Mouse (Mus musculus) forebrain, embryonic 13.5 days (tissue): Measurements from ENCODE around the gene Fgf8. TPM values are rescaled to one million over a fixed set of nuclear protein-coding genes. Genes with fewer than 3 reads are reported as not detected.

ENCODE experiments used
- ATAC-seq: fragments of 200-750 bp; cut with Nextera tagmentation; 2 replicates; pipeline ENCODE4 v1.8.0; 2017
- H3K27ac ChIP-seq: fragments of 300-500 bp; sonication (generic); 2 replicates; pipeline ENCODE4 v1.5.1; 2015; ENCODE audit warnings: inconsistent platforms, mild to moderate bottlenecking, moderate library complexity
- H3K27me3 ChIP-seq: fragments of 300-500 bp; sonication (generic); 2 replicates; pipeline ENCODE4 v1.6.1; 2015; ENCODE audit warnings: mild to moderate bottlenecking, inconsistent platforms
- H3K36me3 ChIP-seq: fragments of 300-500 bp; sonication (generic); 2 replicates; pipeline ENCODE4 v1.6.1; 2015; ENCODE audit warnings: mild to moderate bottlenecking, inconsistent platforms; ENCODE audit not compliant: poor library complexity, severe bottlenecking
- H3K4me1 ChIP-seq: fragments of 300-500 bp; sonication (generic); 2 replicates; pipeline ENCODE4 v1.6.1; 2015; ENCODE audit warnings: inconsistent platforms
- H3K4me2 ChIP-seq: fragments of 300-500 bp; sonication (generic); 2 replicates; pipeline ENCODE4 v1.6.1; 2015; ENCODE audit warnings: inconsistent platforms, mild to moderate bottlenecking, moderate library complexity
- H3K4me3 ChIP-seq: fragments of 300-500 bp; sonication (generic); 2 replicates; pipeline ENCODE4 v1.5.1; 2015; ENCODE audit warnings: mild to moderate bottlenecking, inconsistent platforms
- H3K9ac ChIP-seq: fragments of 300-500 bp; sonication (generic); 2 replicates; pipeline ENCODE4 v1.6.1; 2015; ENCODE audit warnings: mild to moderate bottlenecking, inconsistent platforms
- H3K9me3 ChIP-seq: fragments of 300-500 bp; sonication (generic); replicated peaks from 2 replicates; pipeline ENCODE4 v1.6.1; 2016; ENCODE audit warnings: inconsistent platforms
- WGBS: fragments of 180-500 bp; shearing (Covaris S2); methylation state at CpG from one replicate; pipeline ENCODE4 v1.1.7; 2015; 5-methylcytosine and 5-hydroxymethylcytosine counted together
- polyA plus RNA-seq: library from polyadenylated mRNA; unstranded; fragments of >200 nt; fragmentation: Nextera tagmentation; extraction: Ambion mirVana; gene quantifications from 2 replicates; pipeline ENCODE4 v1.2.1, GENCODE M21; 2015

Gene Fgf8
- polyA plus RNA-seq, 1 experiment from 2014 or later = 2.5 TPM

- Histone ChIP-seq H3K4me2 (no peak overlapping the region), H3K4me1 (peaks cover 46% of the 10 kb centered on the region), H3K27me3 (peaks cover 57% of the 10 kb centered on the region), H3K9me3 (no peaks in the 10 kb centered on the region), H3K36me3 (peaks cover 5% of the 10 kb centered on the region), H3K27ac (no peak overlapping the region), H3K4me3 (no peak overlapping the region), H3K9ac (no peak overlapping the region)
- WGBS = 9% methylated on average over 29 of the region's 29 CpGs
- ATAC-seq = 0 out of 2 replicates have a peak, but pooled peaks have one; percentile 8
Measured at GRCm38 (mm10) chr19:45746153-45747020, 3.7 kb upstream of the Fgf8 start.

- no peak overlapping the region for H3K4me3 ChIP-seq
- no peak overlapping the region for H3K9ac ChIP-seq
- H3K4me2 ChIP-seq = peak overlapping the region; percentile 10; the same call in 1 of the 2 replicates
- peaks cover 66% of the 10 kb centered on the region for H3K27me3 ChIP-seq
- 2% methylated on average over 32 of the region's 32 CpGs for WGBS
- H3K27ac ChIP-seq = no peak overlapping the region
- no peaks in the 10 kb centered on the region for H3K9me3 ChIP-seq
- ATAC-seq = no peak
- H3K36me3 ChIP-seq = no peaks in the 10 kb centered on the region
- H3K4me1 ChIP-seq = peaks cover 46% of the 10 kb centered on the region
Measured at GRCm38 (mm10) chr19:45745344-45746152, 2.8 kb upstream of the Fgf8 start.

DNA sequence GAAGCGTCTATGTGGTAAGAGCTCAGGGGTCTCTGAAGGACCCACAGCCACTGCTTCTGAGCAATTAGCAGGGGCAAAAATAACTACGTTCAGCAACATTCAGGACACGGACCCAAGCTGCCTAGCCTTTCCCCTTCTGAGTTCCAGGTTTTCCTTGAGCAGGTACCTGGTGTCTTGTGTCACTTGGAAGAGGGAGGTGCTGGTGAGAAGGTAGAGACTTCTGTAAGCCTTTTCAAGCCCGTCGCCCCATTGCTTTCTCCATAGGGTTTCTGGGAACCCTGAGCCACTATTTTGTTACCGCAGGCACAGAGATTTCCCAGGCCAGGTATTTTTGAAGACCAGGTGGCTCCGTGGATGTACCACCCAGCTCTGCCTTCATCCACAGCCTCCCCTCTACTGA lies 904 bp upstream of the Fgf8 start:
- peaks cover 84% of the 10 kb centered on the region for H3K27me3 ChIP-seq
- no peak for ATAC-seq
- no peak overlapping the region for H3K27ac ChIP-seq
- no peak overlapping the region for H3K9ac ChIP-seq
- 13% methylated on average over 7 of the region's 7 CpGs for WGBS
- H3K36me3 ChIP-seq = no peaks in the 10 kb centered on the region
- 0 out of 2 replicates have a peak overlapping the region, but pooled peaks have one; percentile 70 for H3K4me2 ChIP-seq
- peaks cover 38% of the 10 kb centered on the region for H3K4me1 ChIP-seq
- no peak overlapping the region for H3K4me3 ChIP-seq
- H3K9me3 ChIP-seq = no peaks in the 10 kb centered on the region

DNA sequence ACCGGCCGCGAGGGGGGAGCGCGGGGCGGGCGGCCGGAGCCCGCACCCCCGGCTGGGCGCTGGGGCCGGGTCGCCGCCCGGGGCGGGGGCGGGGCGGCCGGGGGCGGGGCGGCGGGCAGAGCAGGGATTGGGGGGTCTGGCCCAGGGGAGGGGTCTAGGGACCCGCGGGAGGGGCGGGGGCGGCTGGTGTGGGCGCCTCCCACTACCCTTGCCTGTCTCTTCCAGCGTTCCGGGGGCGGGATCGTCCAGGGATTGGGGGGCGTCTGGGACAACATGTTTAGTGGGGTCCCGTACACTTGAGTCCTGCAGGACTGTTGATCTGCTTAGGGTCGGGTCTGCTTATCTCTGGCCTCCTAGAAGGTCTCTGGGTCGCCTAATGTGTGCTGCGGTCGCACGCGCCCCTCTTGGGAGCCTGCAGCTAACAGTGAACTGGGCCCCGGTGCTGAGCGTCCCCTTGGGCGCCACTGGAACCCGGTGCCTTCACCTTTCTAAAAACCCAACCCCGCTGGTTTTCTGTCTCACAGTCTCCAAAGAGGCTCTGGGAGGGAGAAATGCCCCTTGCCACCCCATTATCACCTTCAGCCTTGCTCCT lies 365 bp upstream of the Fgf8 start:
- 2% methylated on average over 17 of the region's 44 CpGs for WGBS
- Histone ChIP-seq H3K36me3 (no peaks in the 10 kb centered on the region), H3K4me2 (peak overlapping the region; percentile 70), H3K4me3 (peak overlapping the region; percentile 42), H3K9ac (no peak overlapping the region), H3K4me1 (peaks cover 33% of the 10 kb centered on the region), H3K27ac (no peak overlapping the region), H3K9me3 (no peaks in the 10 kb centered on the region), H3K27me3 (peaks cover 89% of the 10 kb centered on the region)
- no peak for ATAC-seq

DNA sequence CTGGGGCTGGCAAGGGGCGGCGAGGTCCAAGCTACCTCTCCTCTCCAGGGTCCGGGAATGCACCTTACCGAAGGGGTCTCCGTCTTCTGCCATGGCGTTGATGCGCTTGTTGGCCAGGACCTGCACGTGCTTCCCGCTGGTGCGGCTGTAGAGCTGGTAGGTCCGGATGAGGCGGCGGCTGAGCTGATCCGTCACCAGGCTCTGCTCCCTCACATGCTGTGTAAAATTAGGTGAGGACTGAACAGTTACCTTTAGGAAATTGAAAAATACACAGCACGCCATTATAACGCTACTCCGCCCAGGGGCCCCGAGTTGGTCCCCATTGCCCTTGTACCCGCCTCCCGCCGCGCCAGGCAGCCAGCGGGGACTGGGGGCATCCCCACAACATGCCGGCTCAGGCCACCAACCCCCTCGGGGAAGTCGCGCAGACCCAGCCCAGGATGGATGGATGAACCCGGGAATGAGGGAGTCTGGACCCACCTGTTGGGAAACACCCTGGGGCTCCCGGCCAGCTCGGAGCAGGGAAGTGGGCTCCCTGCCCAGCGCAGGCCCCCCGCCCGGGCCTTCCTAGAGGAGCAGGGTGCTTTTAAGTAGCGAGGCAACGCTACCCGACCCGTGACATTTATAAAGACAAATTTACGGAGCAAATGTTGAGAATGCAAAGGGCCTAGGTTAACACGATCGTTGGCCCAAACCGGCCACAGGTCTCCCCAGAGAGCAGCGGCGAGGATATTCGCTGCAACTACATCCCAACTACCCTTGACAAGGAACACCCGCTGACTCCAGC lies 1.1 kb downstream of the Fgf8 start:
- H3K9me3 ChIP-seq = no peaks in the 10 kb centered on the region
- H3K27me3 ChIP-seq = peaks cover 99% of the 10 kb centered on the region
- no peak for ATAC-seq
- H3K4me1 ChIP-seq = peaks cover 41% of the 10 kb centered on the region
- H3K27ac ChIP-seq = no peak overlapping the region
- no peak overlapping the region for H3K9ac ChIP-seq
- WGBS = 1% methylated on average over 45 of the region's 45 CpGs
- H3K36me3 ChIP-seq = no peaks in the 10 kb centered on the region
- H3K4me2 ChIP-seq = peak overlapping the region; percentile 70
- peak overlapping the region; percentile 42 for H3K4me3 ChIP-seq

GRCm38 (mm10) chr19:45740817-45741216 lies 1.9 kb downstream of the Fgf8 start:
- H3K4me2 ChIP-seq = no peak overlapping the region
- peaks cover 37% of the 10 kb centered on the region for H3K4me1 ChIP-seq
- ATAC-seq = no peak
- H3K9me3 ChIP-seq = no peaks in the 10 kb centered on the region
- no peak overlapping the region for H3K9ac ChIP-seq
- 2% methylated on average over 7 of the region's 7 CpGs for WGBS
- no peak overlapping the region for H3K27ac ChIP-seq
- H3K36me3 ChIP-seq = no peaks in the 10 kb centered on the region
- H3K27me3 ChIP-seq = peaks cover 99% of the 10 kb centered on the region
- H3K4me3 ChIP-seq = no peak overlapping the region

GRCm38 (mm10) chr19:45740233-45740632 lies 2.5 kb downstream of the Fgf8 start:
- WGBS = 3% methylated on average over 13 of the region's 13 CpGs
- no peaks in the 10 kb centered on the region for H3K36me3 ChIP-seq
- H3K4me3 ChIP-seq = no peak overlapping the region
- H3K27ac ChIP-seq = no peak overlapping the region
- no peak for ATAC-seq
- H3K4me2 ChIP-seq = no peak overlapping the region
- peaks cover 35% of the 10 kb centered on the region for H3K4me1 ChIP-seq
- no peaks in the 10 kb centered on the region for H3K9me3 ChIP-seq
- no peak overlapping the region for H3K9ac ChIP-seq
- peaks cover 99% of the 10 kb centered on the region for H3K27me3 ChIP-seq

DNA sequence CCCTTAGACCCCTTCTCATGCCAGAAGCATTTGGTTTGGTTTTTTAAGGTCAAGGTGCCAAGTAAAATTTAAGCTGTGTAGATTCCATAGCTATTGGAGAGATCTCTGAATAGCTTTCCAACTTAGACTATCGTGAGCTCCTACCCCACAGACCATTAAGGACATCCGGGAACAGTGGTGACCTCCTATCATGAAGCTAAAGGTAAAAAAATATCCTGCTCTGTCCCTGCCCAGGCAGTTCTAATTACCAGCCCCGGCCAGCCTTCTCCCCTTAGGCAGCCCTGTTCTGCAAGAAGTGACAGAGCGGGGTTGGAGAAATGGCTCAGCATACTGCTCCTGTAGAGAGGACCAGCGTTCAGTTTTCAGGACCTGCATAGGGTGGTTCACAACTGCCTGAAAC lies 4.2 kb downstream of the Fgf8 start:
- no peak overlapping the region for H3K27ac ChIP-seq
- 55% methylated on average over 5 of the region's 5 CpGs for WGBS
- no peak overlapping the region for H3K9ac ChIP-seq
- no peaks in the 10 kb centered on the region for H3K36me3 ChIP-seq
- ATAC-seq = no peak
- H3K9me3 ChIP-seq = no peaks in the 10 kb centered on the region
- peaks cover 99% of the 10 kb centered on the region for H3K27me3 ChIP-seq
- no peak overlapping the region for H3K4me3 ChIP-seq
- H3K4me1 ChIP-seq = peaks cover 35% of the 10 kb centered on the region
- H3K4me2 ChIP-seq = no peak overlapping the region

DNA sequence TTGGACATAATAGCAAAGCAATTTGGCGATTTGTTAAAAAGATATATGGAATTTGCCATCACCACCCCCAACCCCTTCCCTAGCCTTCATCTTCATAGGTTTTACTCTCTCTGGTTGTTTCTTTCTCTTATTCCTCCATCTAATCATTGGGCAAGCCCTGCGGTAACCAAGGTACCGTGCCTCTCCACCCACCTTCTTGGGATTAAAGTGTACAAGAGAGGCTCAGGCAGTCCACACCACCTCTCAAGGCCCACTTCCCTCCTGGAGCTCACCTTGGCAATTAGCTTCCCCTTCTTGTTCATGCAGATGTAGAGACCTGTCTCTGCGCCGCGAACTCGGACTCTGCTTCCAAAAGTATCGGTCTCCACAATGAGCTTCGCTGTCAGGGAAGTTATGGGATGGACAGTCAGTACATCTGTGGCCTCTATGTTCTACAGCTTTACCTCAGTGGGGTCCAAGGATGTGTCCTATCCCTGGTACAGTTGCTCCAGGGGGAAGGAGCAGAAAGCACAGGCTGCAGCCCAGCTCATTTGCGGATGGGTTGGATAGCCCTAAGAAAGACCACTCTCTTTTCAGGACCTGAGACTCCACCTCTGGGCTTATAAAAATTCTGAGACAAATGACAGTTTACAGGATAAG lies 4.8 kb downstream of the Fgf8 start:
- no peak overlapping the region for H3K4me2 ChIP-seq
- peaks cover 30% of the 10 kb centered on the region for H3K4me1 ChIP-seq
- peaks cover 99% of the 10 kb centered on the region for H3K27me3 ChIP-seq
- H3K36me3 ChIP-seq = no peaks in the 10 kb centered on the region
- H3K9ac ChIP-seq = no peak overlapping the region
- WGBS = 51% methylated on average over 10 of the region's 10 CpGs
- ATAC-seq = no peak
- no peaks in the 10 kb centered on the region for H3K9me3 ChIP-seq
- no peak overlapping the region for H3K4me3 ChIP-seq
- H3K27ac ChIP-seq = no peak overlapping the region

DNA sequence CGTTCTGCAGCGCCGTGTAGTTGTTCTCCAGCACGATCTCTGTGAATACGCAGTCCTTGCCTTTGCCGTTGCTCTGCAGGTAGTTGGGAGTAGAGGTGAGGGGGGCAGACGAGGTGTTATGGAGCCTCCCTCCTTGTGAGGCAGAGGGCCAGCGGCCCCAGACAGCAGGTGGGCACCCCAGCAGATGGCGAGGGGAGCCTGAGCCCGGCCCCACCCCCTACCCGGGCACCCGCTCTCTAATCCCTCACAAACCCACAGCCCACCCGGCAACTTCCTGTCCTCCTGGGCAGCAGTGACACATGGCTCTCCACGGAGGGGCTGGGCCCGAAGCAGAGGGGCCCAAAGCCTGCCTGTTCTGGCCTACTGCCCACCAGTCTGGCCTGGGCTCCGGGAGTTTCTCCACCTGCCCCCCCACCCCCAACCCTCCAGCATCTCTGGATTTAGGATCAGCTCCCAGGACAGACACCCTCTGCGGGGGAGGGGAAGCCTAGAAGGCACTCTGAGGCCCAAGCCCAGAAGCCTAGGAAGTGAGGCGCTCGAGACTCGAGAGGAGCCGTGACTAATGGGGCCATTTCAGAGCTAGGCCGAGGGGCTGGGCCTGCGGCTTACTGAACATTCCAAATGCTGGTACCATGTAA lies 5.4 kb downstream of the Fgf8 start:
- Histone ChIP-seq H3K4me1 (peaks cover 25% of the 10 kb centered on the region), H3K9me3 (no peaks in the 10 kb centered on the region), H3K36me3 (no peaks in the 10 kb centered on the region), H3K4me2 (peak overlapping the region; percentile 60), H3K4me3 (peak overlapping the region; percentile 29), H3K9ac (peak overlapping the region; percentile 2; the same call in 1 of the 2 replicates), H3K27ac (no peak overlapping the region), H3K27me3 (peaks cover 99% of the 10 kb centered on the region)
- ATAC-seq = 0 out of 2 replicates have a peak, but pooled peaks have one; percentile 33
- 9% methylated on average over 23 of the region's 23 CpGs for WGBS

DNA sequence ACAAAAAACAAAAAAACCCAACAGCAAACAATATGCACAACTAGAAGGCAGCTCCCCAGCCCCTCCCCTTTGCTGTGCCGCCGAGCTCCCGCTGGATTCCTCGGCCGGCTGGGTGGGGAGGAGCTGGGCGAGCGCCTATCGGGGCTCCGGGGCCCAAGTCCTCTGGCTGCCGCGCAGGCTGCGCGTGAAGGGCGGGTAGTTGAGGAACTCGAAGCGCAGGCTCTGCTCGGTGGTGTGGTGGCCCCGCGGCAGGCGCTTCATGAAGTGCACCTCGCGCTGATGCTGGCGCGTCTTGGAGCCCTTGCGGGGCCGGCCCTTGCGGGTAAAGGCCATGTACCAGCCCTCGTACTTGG lies 5.9 kb downstream of the Fgf8 start:
- 2% methylated on average over 28 of the region's 28 CpGs for WGBS
- peak overlapping the region; percentile 2; the same call in 1 of the 2 replicates for H3K9ac ChIP-seq
- H3K4me2 ChIP-seq = peak overlapping the region; percentile 60
- peak overlapping the region; percentile 29 for H3K4me3 ChIP-seq
- no peak overlapping the region for H3K27ac ChIP-seq
- peak; percentile 50; the same call in 1 of the 2 replicates for ATAC-seq
- no peaks in the 10 kb centered on the region for H3K9me3 ChIP-seq
- H3K27me3 ChIP-seq = peaks cover 98% of the 10 kb centered on the region
- H3K36me3 ChIP-seq = no peaks in the 10 kb centered on the region
- peaks cover 20% of the 10 kb centered on the region for H3K4me1 ChIP-seq
